Mouse (Mus musculus): Measurements from ENCODE around the gene Araf.

GRCm38 (mm10) chrX:20847232-20847631, 49.6 kb downstream of the Araf start:
- TF ChIP-seq HCFC1 (IDR thresholded peaks at IDR 0.05; ENCODE audit: low read depth, low read length), result no peak
- TF ChIP-seq IRF4 (IDR thresholded peaks at IDR 0.05; ENCODE audit: low read depth, low read length), result no peak
- TF ChIP-seq E2F4 (IDR thresholded peaks at IDR 0.05; ENCODE audit: insufficient replicate concordance, low read depth, low read length), result no peak
- TF ChIP-seq POLR2A (IDR thresholded peaks at IDR 0.05; ENCODE audit: low read depth, low read length), result no peak
- no peak for TF ChIP-seq EP300 (IDR thresholded peaks at IDR 0.05; ENCODE audit: low read length)

Measured in CH12.LX (cell line).